Mouse (Mus musculus): Measurements from ENCODE around the gene Wdr72.

The Wdr72 gene

DNA sequence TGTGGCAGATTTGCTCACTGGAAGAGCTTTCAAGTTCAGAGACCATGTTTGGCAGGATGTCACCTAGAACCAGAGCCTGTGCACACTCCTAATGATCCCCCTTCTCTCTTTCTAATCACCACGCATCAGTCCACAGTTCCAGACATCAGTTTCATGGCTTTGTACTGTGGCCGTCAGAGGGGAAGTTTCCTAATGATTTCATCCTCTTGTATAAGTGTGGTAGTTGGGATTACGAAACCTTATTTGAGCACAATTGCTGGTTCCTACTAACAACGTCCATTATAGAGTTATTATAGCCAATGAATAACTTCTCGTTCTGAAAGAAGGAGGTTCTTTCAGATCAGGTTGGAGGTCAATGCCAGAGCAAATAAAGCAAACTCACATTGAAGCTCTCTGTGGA lies 131.1 kb downstream of the Wdr72 start:
- DNase-seq (ENCODE audit: low spot score), result no peak

GRCm38 (mm10) chr9:74248084-74248483 lies 137.9 kb downstream of the Wdr72 start:
- no peak for DNase-seq (ENCODE audit: low spot score)

DNA sequence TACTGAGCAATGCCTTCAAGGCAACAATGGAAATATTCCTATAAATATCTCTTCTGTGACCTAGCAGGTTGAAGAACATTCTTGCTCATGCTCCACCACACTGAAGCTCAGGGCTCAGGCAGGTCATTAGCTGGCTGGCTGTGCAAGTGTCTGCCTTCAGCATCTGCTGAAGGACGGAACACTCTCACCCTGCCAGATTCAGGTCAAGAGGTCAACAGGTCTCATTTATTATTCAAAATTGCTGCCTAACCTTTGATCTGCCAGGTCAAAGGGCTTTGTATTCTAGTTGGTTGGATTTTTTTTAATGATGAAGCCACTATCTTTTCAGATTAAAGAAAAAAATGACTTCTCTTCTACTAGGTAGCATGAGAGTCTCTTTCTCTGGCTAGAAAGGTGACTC lies 139.3 kb downstream of the Wdr72 start:
- no peak for DNase-seq (ENCODE audit: low spot score)

GRCm38 (mm10) chr9:74250522-74250921 lies 140.4 kb downstream of the Wdr72 start:
- no peak for DNase-seq (ENCODE audit: low spot score)

GRCm38 (mm10) chr9:74258389-74258788 lies 148.2 kb downstream of the Wdr72 start:
- no peak for DNase-seq (ENCODE audit: low spot score)

- DNase-seq (ENCODE audit: low spot score), result no peak
These were observed 167.7 kb downstream of the Wdr72 start for GRCm38 (mm10) chr9:74277752-74278385.

- no peak for DNase-seq (ENCODE audit: low spot score)
These were observed 171.9 kb downstream of the Wdr72 start for GRCm38 (mm10) chr9:74282072-74282471.

GRCm38 (mm10) chr9:74286210-74286609 lies 176.1 kb downstream of the Wdr72 start:
- DNase-seq (ENCODE audit: low spot score), result peak; percentile 45

GRCm38 (mm10) chr9:74294479-74294878 lies 184.3 kb downstream of the Wdr72 start:
- no peak for DNase-seq (ENCODE audit: low spot score)

DNA sequence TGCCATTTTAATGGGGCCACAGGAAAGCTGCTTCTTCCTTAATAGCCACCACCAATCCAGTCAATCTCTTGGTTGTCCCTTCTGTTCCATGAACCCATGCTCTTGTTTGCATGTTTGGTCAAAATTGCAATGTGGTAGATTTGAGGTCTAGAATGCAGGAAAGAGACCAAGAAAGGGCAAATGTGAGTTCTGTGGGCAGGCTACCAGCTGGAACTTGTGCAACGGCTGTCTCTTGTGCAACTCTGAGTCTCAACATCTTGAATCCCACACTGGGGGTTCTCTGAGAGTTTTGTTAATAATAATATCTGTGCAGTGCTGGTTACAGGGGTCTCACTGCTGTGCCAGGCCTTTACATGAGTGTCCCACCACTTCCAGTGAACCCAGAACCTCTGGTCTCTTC lies 208.6 kb downstream of the Wdr72 start:
- DNase-seq (ENCODE audit: low spot score), result no peak

DNA sequence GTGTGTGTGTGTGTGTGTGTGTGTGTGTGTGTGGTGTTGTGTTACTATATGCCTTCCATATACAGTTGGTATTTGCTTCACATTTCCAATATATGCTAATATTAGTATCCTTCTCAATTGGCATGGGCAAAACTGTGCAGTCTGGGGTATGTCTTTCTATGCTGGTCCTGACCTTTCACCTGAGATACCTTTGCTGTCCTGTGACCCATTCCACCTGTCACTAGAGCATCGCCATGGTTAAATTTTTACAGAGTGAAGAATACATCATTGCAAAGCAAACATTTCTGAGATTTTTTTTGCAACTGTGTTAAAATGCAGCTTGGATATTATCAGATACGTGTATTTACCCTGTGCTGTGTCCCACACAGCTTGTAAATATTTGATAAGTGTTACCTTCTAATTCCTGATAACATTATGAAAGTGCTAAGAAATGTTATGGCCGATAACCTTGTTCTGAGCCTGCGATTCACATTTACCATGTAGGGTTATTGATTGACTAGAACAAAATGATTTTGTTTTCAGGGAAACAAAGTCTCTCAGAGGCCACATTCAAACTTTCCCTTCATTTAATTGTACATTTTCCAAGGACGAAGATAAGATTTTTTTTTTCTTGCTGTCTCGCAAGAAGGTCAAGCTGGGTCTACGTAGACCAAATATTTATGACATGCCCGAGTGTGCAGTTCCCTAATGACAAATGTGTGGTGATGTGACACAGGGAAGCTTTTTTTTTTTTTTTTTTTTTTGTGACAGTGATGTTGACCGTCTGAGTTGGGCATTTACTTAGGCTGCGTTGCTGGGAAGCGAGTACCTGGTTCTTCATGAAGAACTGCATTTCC lies 214.2 kb downstream of the Wdr72 start:
- no peak for DNase-seq (ENCODE audit: low spot score)

DNA sequence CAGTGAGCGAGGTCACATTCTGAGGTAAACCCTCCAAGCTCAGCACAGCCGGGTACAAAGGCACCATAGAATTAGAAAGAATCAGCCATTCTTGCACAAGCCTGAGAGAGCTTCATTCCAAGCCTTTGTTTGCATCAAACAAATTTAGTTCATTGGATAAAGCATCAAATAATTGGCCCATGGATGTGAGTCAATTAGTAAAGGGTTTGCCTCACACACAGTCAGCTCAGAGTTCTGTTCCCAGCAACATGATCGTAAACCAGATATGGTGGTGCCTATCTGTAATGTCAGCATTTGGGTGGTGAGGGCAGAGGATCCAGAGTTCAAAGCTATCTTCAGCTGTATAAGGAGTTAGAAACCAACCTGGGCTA lies 214.8 kb downstream of the Wdr72 start:
- no peak for DNase-seq (ENCODE audit: low spot score)

DNA sequence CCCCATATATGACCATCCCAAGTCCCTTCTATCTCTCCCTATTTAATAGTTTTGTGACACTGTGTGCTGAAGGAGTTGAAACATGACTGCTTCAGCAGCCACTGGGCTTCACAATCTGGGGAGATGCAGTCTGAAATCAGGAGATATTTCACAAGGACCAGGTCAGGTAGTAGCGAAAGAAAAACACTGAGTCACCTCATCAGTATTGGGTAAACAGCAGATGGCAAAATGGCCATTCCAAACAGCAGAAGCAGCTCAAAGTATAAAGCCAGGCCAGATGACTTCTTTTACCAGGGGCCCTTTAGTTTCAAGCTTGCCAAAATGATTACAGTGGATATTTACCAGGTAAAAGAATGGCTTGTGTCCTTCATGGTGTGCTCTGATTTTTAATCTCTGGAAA lies 215.8 kb downstream of the Wdr72 start:
- no peak for DNase-seq (ENCODE audit: low spot score)

- no peak for DNase-seq (ENCODE audit: low spot score)
These were observed 218.7 kb downstream of the Wdr72 start for GRCm38 (mm10) chr9:74328821-74329220.

- DNase-seq (ENCODE audit: low spot score), result no peak
These were observed 220.7 kb downstream of the Wdr72 start for GRCm38 (mm10) chr9:74330706-74331495.

DNA sequence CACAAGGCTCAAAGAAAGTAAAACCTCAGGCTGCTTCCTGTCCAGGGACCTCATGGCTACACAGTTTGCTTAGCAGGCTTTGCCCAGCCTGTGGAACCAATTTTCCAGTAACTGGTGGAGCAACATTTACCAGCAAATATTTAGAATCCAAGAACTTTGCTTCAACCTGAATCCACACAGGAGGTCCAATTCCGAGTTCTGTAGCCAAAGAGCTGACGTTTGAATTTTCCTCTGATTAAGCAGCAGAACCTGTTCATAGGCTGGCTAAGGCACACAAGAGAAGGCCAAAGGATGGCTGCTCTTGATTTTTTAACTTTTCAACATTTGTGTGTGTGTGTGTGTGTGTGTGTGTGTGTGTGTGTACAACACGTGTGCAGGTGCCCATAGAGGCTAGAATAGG lies 222.2 kb downstream of the Wdr72 start:
- DNase-seq (ENCODE audit: low spot score), result no peak

Measured in testis, postnatal 10 days (tissue).